Mouse (Mus musculus) induced T-regulatory cell, adult 2 months (primary cell): ENCODE results near the gene Akap3.

Source experiments
- DNase-seq: peaks from one replicate; pipeline ENCODE4 v3.0.0-alpha.2; 2012; ENCODE audit warnings: low read depth

The Akap3 gene

GRCm38 (mm10) chr6:126852881-126853280, at the start of gene Akap3:
TSS of gene Akap3 (plus strand) at chr6:126853098.
- peak; percentile 59 for DNase-seq

- DNase-seq, result peak; percentile 71
These were observed 46.1 kb upstream of the Akap3 start for GRCm38 (mm10) chr6:126806783-126807182.

GRCm38 (mm10) chr6:126808134-126808533, 44.8 kb upstream of the Akap3 start:
- DNase-seq, result no peak

- DNase-seq, result no peak
These were observed 44.3 kb upstream of the Akap3 start for GRCm38 (mm10) chr6:126808561-126808960.

- DNase-seq, result peak; percentile 73
These were observed 41.4 kb upstream of the Akap3 start for GRCm38 (mm10) chr6:126811481-126811880.

- no peak for DNase-seq
These were observed 37.6 kb upstream of the Akap3 start for GRCm38 (mm10) chr6:126815206-126815750.

- DNase-seq, result peak; percentile 15
These were observed 36.6 kb upstream of the Akap3 start for GRCm38 (mm10) chr6:126816338-126816737.

- DNase-seq, result no peak
These were observed 29.8 kb upstream of the Akap3 start for GRCm38 (mm10) chr6:126823087-126823486.

GRCm38 (mm10) chr6:126836628-126837027, 16.3 kb upstream of the Akap3 start:
- peak; percentile 55 for DNase-seq

GRCm38 (mm10) chr6:126848712-126849704, 3.9 kb upstream of the Akap3 start, which contains the start of gene Ndufa9:
TSS of gene Ndufa9 (minus strand) at chr6:126849136.
- DNase-seq, result peak; percentile 96

- DNase-seq, result no peak
These were observed 24.2 kb downstream of the Akap3 start for GRCm38 (mm10) chr6:126877118-126877517.

- no peak for DNase-seq
These were observed 54.5 kb downstream of the Akap3 start for GRCm38 (mm10) chr6:126907378-126907777.

- DNase-seq, result no peak
These were observed 55.0 kb downstream of the Akap3 start for GRCm38 (mm10) chr6:126907876-126908275.

- DNase-seq, result peak; percentile 19
These were observed 57.8 kb downstream of the Akap3 start for GRCm38 (mm10) chr6:126910727-126911126.

- DNase-seq, result no peak
These were observed 62.0 kb downstream of the Akap3 start for GRCm38 (mm10) chr6:126914928-126915327.

- no peak for DNase-seq
These were observed 68.4 kb downstream of the Akap3 start, which contains the start of gene Dyrk4 for GRCm38 (mm10) chr6:126921111-126921881. TSS of gene Dyrk4 (minus strand) at chr6:126921839.
